Mouse (Mus musculus): ENCODE measurements around the gene Med18. TPM values are rescaled to one million over a fixed set of nuclear protein-coding genes. Genes with fewer than 3 reads are reported as not detected.
"Not testable (repeated sequence)": the region's sequence is repeated elsewhere in the genome, so short reads cannot be mapped to it uniquely, and the experiment has no call there.

Gene Med18
- total RNA-seq, 2 experiments from 2014 or later = 4.4 to 4.8 TPM

DNA sequence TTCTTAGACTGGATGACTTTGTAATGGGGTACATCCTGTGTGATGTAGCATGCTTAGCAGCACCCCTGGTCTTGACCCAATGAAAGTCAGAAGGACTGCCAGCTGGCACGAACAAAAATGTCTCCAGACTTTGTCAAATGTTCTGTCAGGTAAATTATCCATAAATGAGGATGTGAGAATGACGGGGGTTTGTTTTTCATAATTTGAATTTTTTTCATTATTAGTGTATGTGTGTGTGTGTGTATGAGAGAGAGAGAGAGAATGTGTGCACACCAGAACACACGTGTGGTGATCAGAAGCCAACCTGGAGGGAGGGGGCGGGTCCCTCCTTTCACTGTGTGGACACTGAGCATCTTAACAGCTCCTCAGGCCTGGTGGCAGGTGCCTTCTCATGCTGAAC, 20.5 kb upstream of the Med18 start:
- intact Hi-C loops (cut with DNase I) = no loop called here
- DNase-seq (ENCODE audit: low spot score) = no peak

DNA sequence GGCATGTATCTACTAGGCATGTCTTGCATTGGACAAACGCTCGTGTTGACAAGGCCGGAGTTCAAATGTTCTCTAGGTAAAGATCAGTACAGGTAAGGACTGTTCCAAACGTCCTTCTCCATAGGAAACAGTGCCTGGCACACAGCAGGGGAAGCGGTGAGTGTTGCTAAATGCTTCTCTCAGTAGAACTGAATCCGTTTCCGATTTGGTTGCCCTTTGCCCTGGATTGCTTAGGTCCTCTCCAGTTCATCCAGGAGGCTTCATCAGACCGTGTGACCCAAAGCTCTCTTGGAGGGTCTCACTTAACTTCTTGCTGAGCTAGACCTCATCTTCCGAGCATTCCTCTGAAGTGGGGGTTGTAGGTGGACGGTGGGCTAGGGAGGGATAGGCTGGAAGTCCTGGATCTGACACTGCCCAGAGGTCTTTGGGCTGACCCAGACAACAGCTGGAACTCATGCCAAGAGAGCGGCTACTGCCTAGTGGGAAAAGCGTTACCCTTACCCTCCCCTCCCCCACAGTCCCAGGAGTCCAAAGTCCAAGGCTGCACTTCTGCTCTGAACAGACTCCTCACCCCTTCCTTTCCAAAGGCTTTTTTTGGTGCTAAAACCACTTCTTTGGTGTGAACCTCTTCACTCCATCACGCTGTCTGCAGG, 19.4 kb upstream of the Med18 start:
- intact Hi-C loops (cut with DNase I) = no loop called here
- DNase-seq (ENCODE audit: low spot score) = no peak

DNA sequence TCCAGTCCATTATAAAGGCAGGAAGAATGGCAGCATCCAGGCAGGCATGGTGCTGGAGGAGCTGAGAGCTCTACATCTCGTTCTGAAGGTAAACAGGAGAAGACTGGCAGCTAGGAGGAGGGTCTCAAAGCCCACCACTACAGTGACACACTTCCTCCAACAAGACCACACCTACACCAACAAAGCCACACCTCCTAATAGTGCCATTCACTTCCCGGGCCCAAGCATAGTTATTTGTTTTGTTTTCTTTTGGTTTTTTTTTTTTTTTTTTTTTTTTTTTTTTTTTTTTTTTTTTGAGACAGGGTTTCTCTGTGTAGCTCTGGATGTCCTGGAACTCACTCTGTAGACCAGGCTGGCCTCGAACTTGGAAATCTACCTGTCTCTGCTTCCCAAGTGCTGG, 18.4 kb upstream of the Med18 start:
- intact Hi-C loops (cut with DNase I); DNase-seq (ENCODE audit: low spot score): not testable (repeated sequence)

DNA sequence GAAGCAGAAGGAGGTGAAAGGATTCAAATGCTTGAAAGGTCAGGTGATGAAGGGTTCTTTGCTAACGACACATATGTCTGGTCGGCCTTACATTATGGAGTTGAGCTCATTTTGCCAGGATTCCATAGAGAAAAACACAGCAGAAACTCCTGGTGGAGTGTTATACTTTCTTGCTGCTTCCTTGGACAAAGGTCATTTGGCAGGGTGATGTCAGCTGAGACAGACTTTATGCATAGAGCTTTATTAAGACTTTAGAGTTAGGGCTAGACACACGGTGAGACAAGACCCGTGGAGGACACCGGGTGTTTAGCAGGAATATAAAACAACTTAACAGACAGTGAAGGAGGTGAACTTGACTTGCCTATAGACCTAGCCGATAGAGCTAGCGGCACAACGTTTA, 14.1 kb upstream of the Med18 start:
- intact Hi-C loops (cut with DNase I) = no loop called here

DNA sequence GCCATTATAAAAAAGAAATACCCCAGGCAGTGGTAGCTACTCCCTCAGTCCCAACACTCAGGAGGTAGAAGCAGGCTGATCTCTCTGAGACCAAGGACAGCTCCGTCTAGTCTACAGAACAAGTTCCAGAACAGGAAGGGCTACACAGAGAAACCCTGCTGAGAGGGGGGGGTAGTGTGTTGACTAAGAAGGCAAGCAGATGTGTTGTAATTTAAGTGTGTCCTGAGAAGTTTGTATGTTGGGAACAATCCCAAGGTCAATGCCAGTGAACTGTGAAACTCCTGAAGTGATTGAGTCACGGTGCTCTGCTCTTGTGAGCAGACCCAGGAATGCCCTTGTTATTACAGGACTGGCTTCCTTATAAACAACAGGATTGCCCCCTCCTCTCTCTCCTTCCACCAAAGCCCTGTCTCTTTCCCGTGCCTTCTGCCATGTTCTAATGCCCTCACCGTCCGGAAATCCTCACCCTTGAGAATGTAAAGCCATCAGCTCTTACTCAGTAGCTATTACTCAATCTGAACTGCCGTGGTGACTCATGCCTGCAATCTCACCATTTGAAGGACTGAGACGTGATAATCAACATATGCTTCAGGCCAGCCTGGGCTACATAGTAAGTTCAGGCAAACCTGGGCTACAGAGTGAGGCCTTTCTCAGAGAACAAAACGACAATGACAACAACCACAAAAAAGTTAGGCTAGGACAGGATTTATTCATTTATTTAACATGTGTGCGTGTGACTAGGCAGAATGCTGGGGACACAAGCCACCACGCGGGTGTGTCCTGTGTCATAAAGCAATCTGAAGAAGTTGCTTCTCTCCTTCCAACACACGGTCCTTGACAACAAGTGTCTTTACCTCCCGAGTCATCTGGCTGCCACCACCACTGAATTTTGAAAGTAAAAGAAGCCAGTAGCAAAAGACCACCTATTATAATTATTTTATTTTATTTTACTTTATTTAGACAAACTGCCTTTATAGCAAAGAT, 12.5 kb upstream of the Med18 start:
- intact Hi-C loops (cut with DNase I) = no loop called here

More for the DNA sequence above, 14.1 kb upstream of the Med18 start:
- DNase-seq (ENCODE audit: low spot score) = no peak

DNA sequence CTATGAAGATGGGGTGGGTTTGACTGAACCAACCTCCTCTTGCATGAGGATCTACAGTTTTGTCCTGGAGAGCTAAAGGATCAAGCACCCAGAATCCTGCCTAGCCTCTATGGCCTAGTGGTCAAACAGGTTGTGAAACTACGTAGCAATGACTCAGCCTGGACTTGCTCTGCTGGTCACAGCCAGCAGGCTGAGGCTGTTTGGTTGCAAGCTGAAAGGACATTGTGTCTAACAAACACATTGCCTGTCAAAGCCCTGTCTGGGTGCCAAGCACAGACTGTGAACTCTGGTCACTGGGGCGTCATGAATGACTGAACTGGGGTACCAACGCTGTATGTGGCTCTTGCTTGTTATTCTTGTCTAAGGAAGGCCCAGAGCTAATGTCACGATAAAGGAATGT, 10.9 kb upstream of the Med18 start:
- intact Hi-C loops (cut with DNase I) = no loop called here
- no peak for DNase-seq (ENCODE audit: low spot score)

More for the DNA sequence above, 12.5 kb upstream of the Med18 start:
- DNase-seq (ENCODE audit: low spot score) = no peak

DNA sequence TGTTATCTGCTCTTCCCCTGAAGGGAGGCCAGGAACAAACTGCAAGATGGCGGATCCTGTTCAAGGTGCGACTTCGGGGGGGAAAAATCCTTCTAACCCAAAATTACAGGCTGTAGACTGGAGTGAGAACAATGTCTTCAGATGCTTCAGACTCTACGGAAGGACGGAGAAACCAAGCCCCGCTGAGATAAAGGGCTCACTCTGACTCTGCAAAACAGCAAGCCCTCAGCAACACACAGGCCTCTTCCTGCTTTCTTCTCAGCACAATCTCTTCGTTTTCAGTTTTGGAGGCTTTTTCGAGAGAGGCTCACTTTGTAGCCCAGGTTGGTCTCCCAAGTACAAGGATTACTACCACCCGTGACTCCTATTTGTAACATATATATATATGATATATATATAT, 9.7 kb upstream of the Med18 start:
- intact Hi-C loops (cut with DNase I) = no loop called here
- no peak for DNase-seq (ENCODE audit: low spot score)

DNA sequence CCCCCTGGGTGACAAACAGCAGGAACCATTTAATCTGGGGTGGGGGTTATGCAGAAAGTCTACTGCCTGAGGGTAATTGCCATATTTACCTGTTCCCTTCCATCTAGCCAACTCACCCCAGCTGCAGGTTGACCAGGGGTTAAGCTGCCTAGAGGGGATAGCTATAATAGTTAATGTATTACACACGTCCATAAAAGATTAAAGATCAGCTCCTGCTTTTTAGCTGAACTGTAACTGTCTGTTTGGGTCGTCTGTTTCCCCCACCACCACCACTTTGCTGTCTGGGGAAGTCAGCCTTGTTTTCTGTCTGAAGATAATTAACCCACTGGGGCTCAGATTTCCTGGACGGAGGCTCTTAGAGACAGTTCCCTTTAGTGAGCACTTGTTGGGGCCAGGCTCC, 6.2 kb upstream of the Med18 start:
- no peak for DNase-seq (ENCODE audit: low spot score)
- intact Hi-C loops (cut with DNase I) = no loop called here

DNA sequence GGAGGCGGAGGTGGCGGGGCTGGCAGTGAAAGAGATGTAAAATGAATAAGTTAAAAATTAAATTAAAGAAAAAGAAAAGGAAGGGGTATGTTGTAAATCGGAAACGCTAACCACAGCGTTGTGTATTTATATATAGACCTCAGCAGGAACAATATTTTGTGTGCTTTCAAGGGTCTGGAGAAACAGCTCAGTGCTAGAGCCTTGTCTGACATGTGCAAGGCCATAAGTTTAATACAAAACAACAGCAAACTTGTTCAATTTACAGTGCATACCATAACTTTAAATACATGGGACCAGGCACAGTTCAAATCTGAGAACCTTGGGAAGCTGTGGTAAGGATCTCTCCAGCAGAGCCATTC, 513 bp upstream of the Med18 start:
- DNase-seq (ENCODE audit: low spot score) = no peak
- intact Hi-C loops (cut with DNase I) = loop anchor here (5.0 kb wide), 1 partner anchor 42 kb away; the partner anchor contains the start of gene Phactr4

DNA sequence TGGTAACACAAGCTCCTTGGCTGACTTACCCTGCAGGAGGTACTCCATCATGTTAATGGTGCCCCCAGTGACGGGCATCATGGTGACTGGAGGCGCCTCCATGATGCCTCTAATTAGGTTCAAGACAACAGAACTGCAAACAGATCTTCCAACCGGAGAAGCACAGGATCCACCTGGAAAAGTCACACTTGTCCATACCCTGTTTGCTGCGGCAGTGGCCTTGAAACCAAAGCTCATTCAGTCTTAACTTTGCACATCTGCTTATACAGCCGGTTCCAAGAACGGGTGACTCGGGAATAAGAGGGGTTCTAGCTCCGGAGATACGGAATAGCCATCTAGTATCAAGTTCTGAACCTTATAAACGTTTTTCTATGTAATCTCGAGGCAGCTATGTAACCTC, 885 bp downstream of the Med18 start:
- intact Hi-C loops (cut with DNase I) = loop anchor here (5.0 kb wide), 1 partner anchor 41 kb away; the partner anchor contains the start of gene Phactr4

DNA sequence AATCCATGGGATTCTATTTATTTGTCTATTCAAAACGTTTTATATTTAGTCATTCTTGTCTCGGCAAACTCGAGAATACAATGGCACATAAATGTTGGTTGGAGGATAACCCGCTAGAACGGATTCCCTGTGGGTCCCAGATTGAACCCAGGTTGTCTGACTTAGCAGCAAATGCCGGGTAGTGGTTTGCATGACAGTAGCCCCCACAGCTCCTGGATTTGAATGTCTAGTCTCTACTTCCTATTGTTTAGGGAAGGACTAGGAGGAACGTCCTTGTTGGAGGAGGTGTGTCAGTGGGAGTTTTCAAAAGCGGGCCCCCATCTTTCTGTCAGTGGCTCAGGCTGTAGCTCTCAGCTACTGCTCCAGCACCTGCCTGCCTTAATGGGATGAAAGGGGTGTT, 3.5 kb downstream of the Med18 start:
- intact Hi-C loops (cut with DNase I) = loop anchor here (5.0 kb wide), 1 partner anchor 38 kb away; the partner anchor contains the start of gene Phactr4
- DNase-seq (ENCODE audit: low spot score) = no peak

More for the DNA sequence above, 885 bp downstream of the Med18 start:
- DNase-seq (ENCODE audit: low spot score) = no peak

DNA sequence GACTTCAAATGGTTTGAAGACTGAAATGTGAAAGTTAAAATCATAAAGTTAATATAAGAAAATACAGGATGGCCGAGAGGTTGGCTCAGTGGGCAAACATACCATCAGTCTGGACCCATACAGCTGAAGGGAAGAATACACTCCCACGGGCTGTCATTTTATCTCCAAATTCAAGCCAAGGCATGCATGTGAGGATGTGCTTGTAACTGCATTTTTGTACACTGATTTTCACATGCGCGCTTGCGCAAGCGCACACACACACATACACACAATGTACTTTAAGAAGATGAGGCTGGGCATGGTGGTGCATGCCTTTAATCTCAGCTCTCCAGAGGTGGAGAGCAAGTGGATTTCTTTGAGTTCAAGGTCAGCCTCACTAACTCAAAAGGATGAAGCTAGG, 8.2 kb downstream of the Med18 start:
- intact Hi-C loops (cut with DNase I) = no loop called here
- no peak for DNase-seq (ENCODE audit: low spot score)

DNA sequence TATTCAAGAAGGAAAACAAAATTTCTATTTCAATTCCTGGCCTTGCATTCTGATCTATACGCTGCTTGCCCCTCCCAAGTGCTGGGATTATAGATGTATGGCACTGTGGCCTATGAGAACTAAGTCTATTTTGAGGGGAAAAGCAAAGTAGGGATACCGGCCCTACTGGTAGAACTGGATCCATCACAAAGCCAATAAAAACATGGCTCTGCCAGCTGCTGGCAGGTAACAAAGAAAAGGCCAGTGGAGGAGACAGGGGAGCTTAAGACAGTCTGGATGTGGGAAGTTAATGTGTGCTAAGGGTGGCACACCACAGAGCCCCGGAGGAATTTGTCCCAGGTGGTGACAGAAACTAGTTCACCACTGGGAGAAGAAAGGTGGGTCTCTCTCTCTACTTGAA, 8.6 kb downstream of the Med18 start:
- intact Hi-C loops (cut with DNase I) = no loop called here
- DNase-seq (ENCODE audit: low spot score) = no peak

DNA sequence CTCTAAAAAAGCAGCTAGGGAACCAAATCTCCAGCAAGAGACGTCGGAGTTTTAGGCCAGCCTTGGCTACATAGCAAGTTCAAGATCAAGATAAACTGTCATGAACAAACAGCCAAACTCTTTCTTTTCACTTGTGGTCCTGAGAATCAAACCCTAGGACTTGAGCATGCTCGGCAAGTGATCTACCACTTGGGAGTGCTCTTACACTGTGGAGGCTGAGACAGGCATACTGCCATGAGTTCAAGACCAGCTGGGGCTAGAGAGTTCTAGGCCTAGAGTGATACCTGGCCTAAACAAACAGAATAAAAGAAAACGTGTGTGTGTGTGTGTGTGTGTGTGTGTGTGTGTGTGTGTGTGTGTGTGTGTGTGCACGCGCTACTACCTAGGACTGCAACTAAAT, 9.5 kb downstream of the Med18 start:
- intact Hi-C loops (cut with DNase I) = no loop called here
- no peak for DNase-seq (ENCODE audit: low spot score)

DNA sequence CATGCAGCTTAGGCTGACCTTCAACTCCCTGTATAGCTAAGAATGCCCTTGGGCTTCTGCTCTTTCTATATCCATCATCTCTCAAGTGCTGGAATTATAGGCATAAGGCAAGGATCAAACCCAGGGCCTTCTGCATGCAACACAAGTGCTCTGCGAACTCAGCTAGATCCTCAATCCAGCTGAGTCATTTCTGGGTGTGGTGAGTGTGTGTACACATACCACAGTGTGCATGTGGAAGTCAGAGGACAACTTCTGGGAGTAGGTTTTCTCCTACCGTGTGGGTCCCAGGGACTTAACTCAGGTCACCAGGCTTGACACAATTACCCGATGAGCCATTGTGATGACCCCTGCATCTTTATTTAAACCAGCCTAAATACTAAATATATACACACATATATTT, 13.9 kb downstream of the Med18 start:
- DNase-seq (ENCODE audit: low spot score) = no peak
- intact Hi-C loops (cut with DNase I) = no loop called here

DNA sequence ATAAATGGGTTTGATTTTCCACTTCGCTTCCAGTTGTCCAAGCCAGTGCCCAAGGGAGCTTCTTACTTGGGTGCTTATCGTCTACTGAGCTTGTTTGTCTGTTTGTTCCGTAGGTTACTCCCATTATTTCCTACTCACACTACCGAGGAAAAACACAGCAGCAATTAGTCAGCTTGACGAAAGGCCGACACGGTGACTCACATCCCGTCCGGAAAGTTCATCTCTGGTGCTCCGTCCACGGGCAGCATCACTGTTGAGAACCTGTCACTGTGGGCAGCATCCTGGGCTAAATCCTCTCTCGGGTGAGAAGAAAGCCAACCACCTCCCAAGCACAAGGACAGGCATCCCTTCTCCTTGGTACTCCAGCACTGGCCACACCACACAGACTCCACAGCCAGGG, 17.6 kb downstream of the Med18 start:
- intact Hi-C loops (cut with DNase I) = no loop called here
- DNase-seq (ENCODE audit: low spot score) = no peak

DNA sequence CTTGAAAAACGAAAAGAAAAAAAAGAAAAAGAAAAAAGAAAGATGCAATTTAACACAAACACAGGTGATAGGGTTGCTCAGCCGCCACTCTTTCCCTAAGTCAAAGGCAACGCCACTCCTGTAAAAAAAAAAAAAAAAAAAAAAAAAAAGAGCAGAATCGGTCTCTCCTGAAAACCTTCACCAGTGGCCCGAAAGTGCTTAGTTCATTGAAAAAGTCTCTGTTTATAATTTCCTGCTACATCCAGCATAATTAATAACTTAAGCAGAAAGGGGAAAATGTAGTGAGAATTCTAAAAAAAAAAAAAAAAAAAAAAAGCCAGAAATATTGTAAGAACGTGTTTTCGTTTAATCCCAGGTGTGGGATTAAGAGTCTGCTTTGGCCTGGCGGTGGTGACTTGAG, 19.2 kb downstream of the Med18 start:
- intact Hi-C loops (cut with DNase I) = no loop called here
- no peak for DNase-seq (ENCODE audit: low spot score)

DNA sequence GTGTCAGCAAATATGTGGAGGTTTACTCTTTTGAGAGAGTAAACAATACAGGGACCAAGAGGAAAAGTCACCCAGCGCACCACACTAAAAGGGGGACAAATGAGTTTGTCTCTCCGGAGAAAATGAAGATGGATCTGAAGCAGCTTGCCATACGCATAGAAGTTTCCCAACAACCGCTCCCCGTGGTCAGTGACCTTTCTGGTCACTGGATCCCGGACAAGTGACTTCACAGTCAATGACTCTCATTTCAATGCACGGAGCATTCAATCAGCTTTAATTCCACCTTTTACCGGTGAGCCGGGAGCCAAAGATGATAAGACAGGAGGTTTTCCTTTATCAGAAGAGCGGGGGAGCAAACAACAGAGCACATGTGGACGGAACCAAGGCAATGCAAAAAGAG, 25.9 kb downstream of the Med18 start:
- DNase-seq (ENCODE audit: low spot score) = no peak
- intact Hi-C loops (cut with DNase I) = no loop called here

DNA sequence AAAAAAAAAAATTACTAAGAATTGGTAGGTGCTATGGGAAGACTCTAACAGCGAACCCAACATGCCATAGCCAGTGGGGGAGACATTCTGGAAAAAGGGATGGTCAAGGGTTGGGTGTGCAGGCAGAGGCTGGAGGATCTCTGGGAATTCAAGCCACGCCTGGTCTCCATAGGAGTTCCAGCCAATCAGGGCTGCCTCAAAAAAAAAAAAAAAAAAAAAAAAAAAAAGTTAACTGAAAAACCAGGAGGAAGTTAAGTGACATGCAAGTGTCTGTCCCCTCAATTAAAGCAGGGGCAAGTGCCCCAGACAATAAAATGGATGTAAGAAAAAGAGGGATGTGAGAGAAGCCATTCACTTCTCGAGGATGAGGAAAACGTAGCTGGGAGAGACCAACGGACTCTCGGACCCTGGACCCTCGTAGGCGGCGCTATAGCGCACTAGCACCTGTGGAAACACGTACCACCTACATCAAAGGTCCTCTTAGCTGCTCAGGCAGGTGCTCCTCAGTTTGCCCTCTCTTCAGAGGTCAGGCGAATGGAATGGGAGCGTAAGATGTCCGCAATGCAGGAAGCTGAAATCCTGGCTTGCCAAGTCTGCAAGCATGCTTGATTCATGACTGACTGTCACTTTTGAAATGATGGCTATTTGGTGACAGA, 30.9 kb downstream of the Med18 start:
- intact Hi-C loops (cut with DNase I) = no loop called here
- no peak for DNase-seq (ENCODE audit: low spot score)

DNA sequence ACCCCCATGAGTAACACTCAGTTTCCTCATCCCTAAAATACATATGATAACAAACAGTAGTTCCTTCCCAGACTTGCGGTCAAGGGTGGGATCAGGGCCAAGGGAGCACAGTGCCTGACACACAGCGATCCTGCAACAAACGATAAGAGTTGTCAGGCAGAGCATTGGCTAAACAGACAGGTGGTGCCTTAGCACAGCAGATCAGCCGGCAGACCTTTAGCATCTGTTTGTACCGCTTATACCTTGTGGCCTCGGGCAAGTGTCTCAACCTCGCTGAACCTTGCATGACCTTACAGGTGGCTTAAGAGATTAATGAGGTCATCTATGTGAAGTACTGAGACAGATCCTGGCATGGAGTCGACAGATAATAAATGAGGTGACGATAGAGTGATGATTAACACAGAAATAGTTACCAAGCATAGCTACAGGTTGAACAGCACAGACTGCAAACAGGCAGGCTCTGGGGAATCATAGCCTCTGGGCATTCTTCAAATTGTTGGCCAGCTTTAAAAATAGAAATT, 35.6 kb downstream of the Med18 start:
- DNase-seq (ENCODE audit: low spot score) = no peak
- intact Hi-C loops (cut with DNase I) = no loop called here

Data from heart, postnatal 25 days (tissue).